Mouse (Mus musculus): ENCODE measurements around the gene Opn3.

Opn3 gene

GRCm38 (mm10) chr1:175692246-175692996 is at the start of gene Opn3, which contains the start of gene Chml:
Gene Opn3, minus strand, starts transcription at chr1:175692776.
Gene Chml, minus strand, starts transcription at chr1:175692901.
- DNase-seq (ENCODE audit: low read depth, low spot score) = peak; percentile 100

- no peak for DNase-seq (ENCODE audit: low read depth, low spot score)
These were observed 33.2 kb upstream of the Opn3 start for GRCm38 (mm10) chr1:175725771-175726170.

GRCm38 (mm10) chr1:175716832-175717231 is 24.3 kb upstream of the Opn3 start:
- no peak for DNase-seq (ENCODE audit: low read depth, low spot score)

GRCm38 (mm10) chr1:175712338-175712909 is 19.8 kb upstream of the Opn3 start:
- DNase-seq (ENCODE audit: low read depth, low spot score) = peak; percentile 11

- no peak for DNase-seq (ENCODE audit: low read depth, low spot score)
These were observed 15.4 kb upstream of the Opn3 start for GRCm38 (mm10) chr1:175708013-175708412.

GRCm38 (mm10) chr1:175707599-175707998 is 15.0 kb upstream of the Opn3 start:
- DNase-seq (ENCODE audit: low read depth, low spot score) = no peak

- DNase-seq (ENCODE audit: low read depth, low spot score) = no peak
These were observed 8.6 kb upstream of the Opn3 start for GRCm38 (mm10) chr1:175701145-175701544.

GRCm38 (mm10) chr1:175699796-175700195 is 7.2 kb upstream of the Opn3 start:
- DNase-seq (ENCODE audit: low read depth, low spot score) = peak; percentile 83

GRCm38 (mm10) chr1:175699375-175699774 is 6.8 kb upstream of the Opn3 start:
- DNase-seq (ENCODE audit: low read depth, low spot score) = no peak

- DNase-seq (ENCODE audit: low read depth, low spot score) = no peak
These were observed 5.7 kb upstream of the Opn3 start, which contains the start of gene Wdr64 for GRCm38 (mm10) chr1:175698293-175698692. Gene Wdr64, plus strand, starts transcription at chr1:175698593.

- DNase-seq (ENCODE audit: low read depth, low spot score) = peak; percentile 8
These were observed 919 bp upstream of the Opn3 start for GRCm38 (mm10) chr1:175693429-175693960.

- DNase-seq (ENCODE audit: low read depth, low spot score) = no peak
These were observed 403 bp upstream of the Opn3 start for GRCm38 (mm10) chr1:175692997-175693361.

- no peak for DNase-seq (ENCODE audit: low read depth, low spot score)
These were observed 810 bp downstream of the Opn3 start for GRCm38 (mm10) chr1:175691686-175692245.

- DNase-seq (ENCODE audit: low read depth, low spot score) = no peak
These were observed 11.6 kb downstream of the Opn3 start for GRCm38 (mm10) chr1:175680995-175681394.

GRCm38 (mm10) chr1:175677459-175677858 is 15.1 kb downstream of the Opn3 start:
- DNase-seq (ENCODE audit: low read depth, low spot score) = no peak

GRCm38 (mm10) chr1:175675116-175675515 is 17.5 kb downstream of the Opn3 start:
- DNase-seq (ENCODE audit: low read depth, low spot score) = no peak

GRCm38 (mm10) chr1:175673563-175674325 is 18.8 kb downstream of the Opn3 start:
- no peak for DNase-seq (ENCODE audit: low read depth, low spot score)

- peak; percentile 17 for DNase-seq (ENCODE audit: low read depth, low spot score)
These were observed 20.9 kb downstream of the Opn3 start for GRCm38 (mm10) chr1:175671626-175672025.

GRCm38 (mm10) chr1:175670042-175670441 is 22.5 kb downstream of the Opn3 start:
- DNase-seq (ENCODE audit: low read depth, low spot score) = no peak

GRCm38 (mm10) chr1:175669456-175669855 is 23.1 kb downstream of the Opn3 start:
- DNase-seq (ENCODE audit: low read depth, low spot score) = peak; percentile 57

- peak; percentile 57 for DNase-seq (ENCODE audit: low read depth, low spot score)
These were observed 23.7 kb downstream of the Opn3 start for GRCm38 (mm10) chr1:175668666-175669405.
